Mouse (Mus musculus): Measurements from ENCODE around the gene Sf3a3.

DNA sequence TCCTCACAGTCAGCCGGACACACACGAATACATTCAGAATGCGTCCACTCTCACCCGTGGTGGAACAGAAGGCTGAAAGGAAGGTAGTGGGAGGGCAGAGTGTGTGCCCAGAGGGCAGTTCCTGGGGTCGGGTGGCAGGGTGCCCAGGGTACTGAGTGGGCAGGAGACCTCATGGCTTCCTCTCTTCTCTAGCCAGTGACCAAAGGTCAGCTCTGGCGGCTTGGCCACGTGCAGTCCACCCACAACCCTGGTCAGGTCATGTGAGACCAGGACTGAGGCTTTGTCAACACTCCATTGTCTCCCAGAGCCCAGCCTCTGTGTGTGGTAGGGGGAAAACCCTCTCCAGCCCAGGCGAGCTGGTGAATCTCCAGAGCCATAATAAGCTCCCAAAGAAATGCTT, 44.3 kb upstream of the Sf3a3 start:
- TF ChIP-seq POLR2A (IDR thresholded peaks at IDR 0.05; ENCODE audit: low read depth, low read length) (no peak), CTCF (IDR thresholded peaks at IDR 0.05; ENCODE audit: extremely low read depth, insufficient read length, insufficient replicate concordance, low read depth, low read length) (no peak)

Data from small intestine, adult 2 months (tissue).